In the genomic region with DNA sequence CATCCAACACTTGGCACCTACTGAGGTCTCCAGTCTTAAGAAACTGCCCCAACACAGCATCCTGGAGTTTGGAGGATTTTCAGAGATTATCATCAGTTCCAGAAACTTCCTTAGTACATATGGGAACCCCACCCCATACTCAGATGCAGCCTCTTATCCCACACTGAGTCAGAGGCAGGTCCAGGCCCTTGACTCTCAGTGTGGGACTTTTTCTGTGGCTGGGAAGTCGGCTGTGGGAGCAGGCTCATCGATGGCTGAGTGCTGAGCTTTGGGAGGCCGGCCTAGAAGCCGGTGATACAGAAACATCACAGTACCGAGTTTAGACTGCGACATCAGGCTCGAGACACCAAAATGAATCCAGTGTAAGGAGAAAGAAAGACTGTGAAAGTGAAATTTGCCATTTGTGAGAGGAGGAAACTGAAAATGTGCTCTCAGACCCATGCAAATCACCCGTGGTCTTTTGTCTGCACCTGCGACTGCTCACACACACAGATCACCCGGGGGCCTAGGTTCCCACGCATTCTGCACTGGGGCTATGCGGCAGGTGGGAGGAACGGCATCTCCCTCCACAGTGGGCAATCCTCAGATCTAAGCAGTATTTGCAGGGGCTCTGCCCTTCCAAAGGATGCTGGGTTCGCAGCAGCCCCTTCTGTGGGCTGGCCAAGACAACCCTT, we compare ENCODE assay signal across 16 mouse cellular contexts.
"Had no signal": no experiment of that assay in that cellular context is flagged by ENCODE, and none has a peak within 500 bp of the region (broad histone marks: within the 10 kb centered on the region; RNA-seq: fewer than 3 reads in every experiment).

No protein-coding gene starts in this region.

- H3K27me3 ChIP-seq: kidney, embryonic 15.5 days; limb, embryonic 13.5 days; liver, embryonic 15.5 days; neural tube, embryonic 15.5 days had no signal

- H3K4me3 ChIP-seq: kidney, embryonic 15.5 days; limb, embryonic 13.5 days; liver, embryonic 15.5 days; midbrain, embryonic 10.5 days; myocyte; neural tube, embryonic 15.5 days had no signal

- H3K36me3 ChIP-seq: kidney, embryonic 15.5 days; limb, embryonic 13.5 days; liver, embryonic 15.5 days; midbrain, embryonic 10.5 days; neural tube, embryonic 15.5 days had no signal

- DNase-seq: kidney, adult 2 months; layer of hippocampus, adult 9-11 months; layer of hippocampus, postnatal 36 days; left cerebral cortex, postnatal 4 days; lung, embryonic 14.5 days; lung, postnatal 10 days; lung, postnatal 4 days; midbrain, embryonic 14.5 days; thymus, adult 18-20 months; thymus, postnatal 25 days had no signal

- H3K27ac ChIP-seq: kidney, embryonic 15.5 days; limb, embryonic 13.5 days; liver, embryonic 15.5 days; midbrain, embryonic 10.5 days; neural tube, embryonic 15.5 days had no signal

- H3K4me1 ChIP-seq: limb, embryonic 13.5 days; neural tube, embryonic 15.5 days had no signal
